Mouse (Mus musculus) gastrocnemius, adult 2 months (tissue): ENCODE measurements around the gene Gchfr. TPM values are rescaled to one million over a fixed set of nuclear protein-coding genes. Genes with fewer than 3 reads are reported as not detected.

Experiments used
- DNase-seq: peaks from one replicate; pipeline ENCODE4 v3.0.0; 2022
- H3K27ac ChIP-seq: fragments of 200-600 bp; 2 replicates; pipeline ENCODE4 v1.8.1; 2022; ENCODE audit warnings: mild to moderate bottlenecking
- H3K4me3 ChIP-seq: fragments of 200-600 bp; 2 replicates; pipeline ENCODE4 v1.8.1; 2022; ENCODE audit warnings: mild to moderate bottlenecking, moderate library complexity
- CTCF ChIP-seq: fragments of 200-600 bp; IDR thresholded peaks from 2 replicates; pipeline ENCODE4 v1.8.1; 2022; ENCODE audit warnings: antibody characterized with exemption, mild to moderate bottlenecking, moderate library complexity
- intact Hi-C: fragments of 180-260 bp; cut with DNase I; formaldehyde crosslinking; loops from one replicate; pipeline ENCODE4 v1.15.1; 2025
- total RNA-seq, 2 experiments: library from RNA; stranded (reverse); gene quantifications; 2 replicates each; pipeline ENCODE4 v1.2.3; 2021

The Gchfr gene
- total RNA-seq, 2 experiments from 2014 or later = not detected

DNA sequence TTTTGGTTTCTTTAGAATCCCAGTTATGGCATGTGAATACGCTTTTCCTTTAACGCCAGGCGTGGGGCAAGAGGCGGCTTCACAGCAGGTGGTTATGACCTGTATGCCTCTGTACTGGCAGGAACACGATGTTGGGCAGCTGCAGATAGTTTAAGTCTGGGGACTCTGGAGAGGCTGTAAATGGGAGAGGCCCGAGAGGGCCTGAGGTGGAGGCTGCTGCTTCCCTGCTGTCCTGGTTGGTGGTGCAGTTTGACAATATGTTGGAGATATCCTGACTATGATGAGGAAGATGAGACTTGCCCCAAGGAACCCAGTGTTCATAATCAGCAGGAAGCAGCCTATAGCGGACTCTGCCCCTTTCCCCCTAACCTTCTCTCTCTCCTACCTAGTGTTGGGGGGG lies 15.3 kb downstream of the Gchfr start:
- DNase-seq = no peak
- TF ChIP-seq CTCF = no peak
- Histone ChIP-seq H3K27ac (no peak overlapping the region), H3K4me3 (no peak overlapping the region)
- intact Hi-C loops = loop anchor here (10.0 kb wide), 1 partner anchor 438 kb away; the partner anchor contains the start of gene Inafm2

DNA sequence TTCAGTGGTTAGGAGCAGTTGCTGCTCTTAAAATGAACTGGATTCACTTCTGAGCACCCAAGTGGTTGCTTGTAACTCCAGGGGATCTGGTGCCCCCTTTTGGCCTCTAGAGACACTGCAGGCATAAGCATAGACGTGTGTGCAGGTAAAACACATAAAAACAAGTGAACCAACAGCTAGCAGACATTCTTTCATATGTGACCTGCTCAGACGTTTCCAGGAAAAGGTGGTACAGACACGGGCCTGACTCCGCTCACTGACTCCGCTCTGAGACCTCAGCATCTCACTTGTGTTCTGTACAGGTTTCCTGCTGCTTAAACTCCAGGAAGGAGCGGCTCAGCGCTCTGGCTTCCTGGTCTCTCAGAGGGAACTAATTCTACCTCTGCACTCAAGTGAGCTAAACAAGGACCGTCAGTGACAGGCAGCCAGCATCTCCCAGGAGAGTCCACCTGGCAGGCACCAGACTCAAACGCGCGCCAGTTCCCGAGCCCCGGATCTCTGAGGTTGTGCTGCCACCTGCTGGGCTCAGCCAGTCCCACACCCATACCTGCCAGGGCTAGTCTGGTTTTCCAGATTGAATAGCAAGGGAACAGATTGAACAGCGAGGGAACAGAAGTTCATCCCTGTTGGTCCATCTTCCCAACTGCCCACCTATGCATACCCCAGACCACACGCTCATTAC lies 21.6 kb downstream of the Gchfr start:
- peak overlapping the region; percentile 67 for H3K4me3 ChIP-seq
- H3K27ac ChIP-seq = peak overlapping the region; percentile 32; the same call in 1 of the 2 replicates
- intact Hi-C loops = loop anchor here (1.0 to 10.0 kb wide), 3 partner anchors 20 to 444 kb away; partner anchors contain the start of gene Inafm2
- peak; percentile 92 for DNase-seq
- peak; percentile 74 for TF ChIP-seq CTCF

GRCm38 (mm10) chr2:119190969-119191368 lies 23.4 kb downstream of the Gchfr start:
- no peak overlapping the region for H3K27ac ChIP-seq
- no peak for TF ChIP-seq CTCF
- no peak overlapping the region for H3K4me3 ChIP-seq
- DNase-seq = no peak
- intact Hi-C loops = no loop called here

DNA sequence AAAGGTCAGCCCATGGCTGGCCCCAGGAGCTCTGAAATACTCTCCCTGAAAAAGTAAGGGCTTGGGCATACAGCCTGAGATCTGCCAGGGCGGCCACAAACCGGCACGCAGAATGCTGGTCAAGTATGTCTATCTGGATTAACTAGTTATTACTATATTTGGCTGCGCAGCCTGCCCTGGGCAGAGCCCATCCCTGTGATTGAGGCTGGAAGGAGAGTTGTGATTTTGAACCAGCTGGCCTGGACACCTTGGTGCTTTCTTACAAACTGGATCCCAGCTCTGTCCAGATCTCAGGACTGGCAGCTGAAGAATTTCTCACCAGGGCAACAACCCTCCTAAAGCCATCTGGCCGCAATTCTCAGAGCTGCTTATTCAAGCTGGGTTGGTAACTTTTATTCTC lies 26.6 kb downstream of the Gchfr start:
- Histone ChIP-seq H3K4me3 (no peak overlapping the region), H3K27ac (peak overlapping the region; percentile 69)
- DNase-seq = peak; percentile 72
- intact Hi-C loops = no loop called here
- TF ChIP-seq CTCF = no peak

DNA sequence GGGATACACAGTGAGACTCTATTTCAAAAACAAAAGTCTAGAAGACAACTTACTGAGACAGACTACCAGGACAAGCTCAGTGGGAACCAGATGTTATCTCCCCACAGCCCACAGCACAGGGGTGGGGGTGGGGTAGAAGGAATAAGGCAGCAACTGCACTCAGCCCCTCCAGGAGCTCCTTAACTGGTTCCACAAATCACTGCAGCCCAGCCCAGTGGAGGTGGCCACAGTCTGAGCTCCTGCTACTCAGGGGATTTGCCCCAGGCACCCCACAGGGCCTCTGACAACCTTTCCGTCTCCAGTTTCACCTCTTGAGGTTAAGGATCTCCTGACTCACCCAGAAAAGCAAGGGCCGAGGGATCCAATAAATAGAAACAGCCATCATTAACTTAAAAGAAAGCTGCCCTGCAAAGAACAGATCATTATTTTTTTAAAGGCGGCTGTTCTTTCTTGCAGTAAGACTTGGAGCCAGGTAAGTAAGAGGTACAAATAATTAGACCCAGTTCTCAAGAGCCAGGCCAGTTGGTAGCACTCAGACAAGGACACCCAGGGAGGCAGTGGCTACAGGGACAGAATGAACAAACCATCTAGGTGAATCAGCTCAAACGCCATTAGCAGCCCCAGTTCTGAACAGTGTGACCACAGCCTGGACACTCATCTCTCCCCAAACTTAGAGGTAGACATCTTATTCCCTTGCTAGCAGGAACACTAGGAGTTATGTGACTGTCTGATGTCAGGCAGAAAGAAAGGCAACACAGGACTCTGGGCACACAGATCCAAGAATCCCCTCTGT lies 28.9 kb downstream of the Gchfr start:
- no peak for TF ChIP-seq CTCF
- H3K27ac ChIP-seq = peak overlapping the region; percentile 54; the same call in 1 of the 2 replicates
- no peak overlapping the region for H3K4me3 ChIP-seq
- intact Hi-C loops = no loop called here
- DNase-seq = no peak

GRCm38 (mm10) chr2:119197493-119197892 lies 29.9 kb downstream of the Gchfr start:
- intact Hi-C loops = no loop called here
- no peak for TF ChIP-seq CTCF
- no peak for DNase-seq
- Histone ChIP-seq H3K27ac (no peak overlapping the region), H3K4me3 (no peak overlapping the region)

- H3K27ac ChIP-seq = peak overlapping the region; percentile 35; the same call in 1 of the 2 replicates
- intact Hi-C loops = no loop called here
- TF ChIP-seq CTCF = no peak
- no peak overlapping the region for H3K4me3 ChIP-seq
- no peak for DNase-seq
These were observed 30.5 kb downstream of the Gchfr start for GRCm38 (mm10) chr2:119198049-119198448.

- TF ChIP-seq CTCF = no peak
- no peak for DNase-seq
- intact Hi-C loops = no loop called here
- Histone ChIP-seq H3K27ac (peak overlapping the region; percentile 62), H3K4me3 (no peak overlapping the region)
These were observed 31.4 kb downstream of the Gchfr start for GRCm38 (mm10) chr2:119198934-119199333.

DNA sequence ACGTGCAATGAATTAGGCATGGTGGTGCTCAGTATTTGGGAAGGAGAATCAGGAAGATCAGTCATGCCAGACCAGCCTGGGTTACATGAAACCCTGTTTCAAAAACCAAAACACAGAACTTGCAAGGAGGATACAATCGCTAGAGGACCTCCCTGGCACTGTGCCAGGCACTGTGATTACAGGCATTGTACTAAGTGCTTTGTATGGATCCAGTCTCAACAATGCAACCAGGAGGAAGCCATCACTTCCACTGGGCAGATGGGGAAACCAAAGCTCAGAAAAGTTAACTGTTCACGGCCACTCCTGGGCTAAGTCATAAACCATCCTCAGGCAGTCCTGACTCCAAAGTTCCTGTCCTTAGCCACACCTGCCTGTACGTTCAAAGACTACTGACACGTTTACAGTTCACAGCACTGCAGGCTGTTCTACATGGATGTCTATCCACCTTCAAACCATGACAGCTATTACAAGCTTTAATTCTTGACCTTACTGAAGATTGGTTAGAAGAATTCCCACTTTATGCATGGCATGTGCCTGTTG lies 35.4 kb downstream of the Gchfr start:
- peak overlapping the region; percentile 74 for H3K27ac ChIP-seq
- peak; percentile 46 for DNase-seq
- no peak overlapping the region for H3K4me3 ChIP-seq
- TF ChIP-seq CTCF = no peak
- intact Hi-C loops = no loop called here

- intact Hi-C loops = no loop called here
- DNase-seq = no peak
- peak overlapping the region; percentile 74 for H3K27ac ChIP-seq
- no peak overlapping the region for H3K4me3 ChIP-seq
- no peak for TF ChIP-seq CTCF
These were observed 36.4 kb downstream of the Gchfr start for GRCm38 (mm10) chr2:119203871-119204460.

- Histone ChIP-seq H3K4me3 (peak overlapping the region; percentile 76), H3K27ac (peak overlapping the region; percentile 94)
- no peak for DNase-seq
- intact Hi-C loops = no loop called here
- no peak for TF ChIP-seq CTCF
These were observed 40.4 kb downstream of the Gchfr start for GRCm38 (mm10) chr2:119207961-119208343.

GRCm38 (mm10) chr2:119208344-119209175 lies 41.0 kb downstream of the Gchfr start, which contains the start of the genes Zfyve19 and Dnajc17:
Gene Zfyve19 (plus strand): TSS chr2:119208617.
Gene Dnajc17 (minus strand): TSS chr2:119208795.
- Histone ChIP-seq H3K4me3 (peak within 1 kb of the TSS; percentile 76), H3K27ac (peak within 1 kb of the TSS; percentile 94)
- TF ChIP-seq CTCF = no peak
- intact Hi-C loops = no loop called here
- DNase-seq = peak; percentile 97
